Mouse (Mus musculus): Measurements from ENCODE around the gene Exo5.

The Exo5 gene

GRCm38 (mm10) chr4:120905644-120906043 lies 19.2 kb downstream of the Exo5 start:
- DNase-seq (ENCODE audit: low spot score in 2 of 2) = no peak

DNA sequence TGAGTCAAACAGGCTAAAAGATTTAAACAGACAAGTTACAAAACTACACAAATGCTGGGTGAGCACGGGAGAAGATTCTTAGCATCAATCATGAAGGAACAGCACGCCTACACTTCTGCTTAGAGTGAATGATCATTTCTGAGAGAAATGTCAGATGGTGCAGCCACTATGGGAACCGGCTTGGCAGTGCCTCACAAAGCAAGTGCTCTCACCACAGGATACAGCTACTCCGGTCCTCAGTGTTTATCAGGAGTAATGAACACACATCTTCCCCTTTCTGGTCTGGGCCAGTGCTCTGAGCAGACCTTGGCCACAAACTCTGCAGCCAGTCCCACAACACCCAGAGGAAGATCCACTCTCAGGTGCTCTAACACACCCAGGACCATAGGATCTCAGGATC lies 20.3 kb downstream of the Exo5 start:
- DNase-seq (ENCODE audit: low spot score in 2 of 2) = no peak

DNA sequence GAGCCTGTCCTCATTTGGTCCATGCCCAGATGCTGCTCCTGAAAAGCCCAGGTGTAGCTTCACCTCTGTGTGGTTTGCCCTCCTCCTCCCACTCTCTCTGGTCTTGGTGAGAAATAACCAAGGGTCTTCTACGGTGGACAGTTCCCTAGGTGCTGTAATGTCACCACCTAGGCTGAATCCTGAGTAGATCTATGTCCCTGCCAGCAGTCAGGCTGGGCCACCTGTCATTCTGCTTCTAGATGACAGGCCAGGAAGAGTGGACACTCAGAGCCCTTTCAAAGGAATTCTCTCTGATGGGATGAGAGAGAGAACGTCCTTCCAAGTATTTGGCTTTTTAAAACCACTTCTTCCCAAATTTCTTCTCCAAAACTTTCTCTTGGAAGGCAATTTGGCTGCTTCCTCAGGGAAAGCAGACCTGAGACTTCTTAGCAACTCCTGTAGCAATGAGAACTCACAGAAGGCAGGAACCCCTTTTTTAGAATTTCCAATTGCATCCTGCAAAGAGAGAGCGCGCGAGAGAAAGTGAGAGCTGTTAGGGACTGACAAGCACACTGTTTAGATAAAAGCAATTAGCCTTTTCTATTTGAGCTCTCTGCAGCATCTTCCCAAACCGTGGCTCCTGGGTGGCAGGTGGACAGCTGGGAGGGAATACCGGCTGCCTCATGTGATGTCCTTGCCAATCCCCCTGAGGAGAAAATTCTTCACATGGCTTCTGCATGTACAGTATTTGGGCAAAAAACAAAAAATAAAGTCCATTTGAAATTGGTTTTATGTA lies 28.8 kb downstream of the Exo5 start:
- no peak for DNase-seq (ENCODE audit: low spot score in 2 of 2)

- DNase-seq (ENCODE audit: low spot score in 2 of 2) = no peak
Observed at GRCm38 (mm10) chr4:120895226-120895625, 29.6 kb downstream of the Exo5 start.

- DNase-seq (ENCODE audit: low spot score in 2 of 2) = no peak
Observed at GRCm38 (mm10) chr4:120894584-120894983, 30.2 kb downstream of the Exo5 start.

- DNase-seq (ENCODE audit: low spot score in 2 of 2) = no peak
Observed at GRCm38 (mm10) chr4:120893656-120894401, 31.0 kb downstream of the Exo5 start.

DNA sequence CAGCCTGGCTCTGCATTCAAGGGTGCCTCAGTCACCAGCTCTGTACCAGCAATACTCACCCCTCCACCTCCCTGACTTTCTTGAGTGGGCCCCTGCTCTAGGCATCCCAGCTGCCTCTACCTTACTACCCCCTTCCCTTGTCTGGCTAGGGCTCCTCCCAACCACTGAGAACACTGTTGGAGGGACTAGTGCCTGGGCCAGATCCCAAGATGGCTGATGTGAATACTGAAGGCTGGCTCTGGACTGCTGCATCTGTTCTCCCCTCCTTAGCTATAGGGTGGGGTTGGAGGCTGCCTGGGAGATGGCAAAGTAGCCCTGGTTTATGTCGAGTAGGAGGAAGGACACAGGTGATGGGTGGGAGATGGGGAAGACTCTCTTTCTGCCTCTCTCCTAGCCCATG lies 32.3 kb downstream of the Exo5 start:
- no peak for DNase-seq (ENCODE audit: low spot score in 2 of 2)

DNA sequence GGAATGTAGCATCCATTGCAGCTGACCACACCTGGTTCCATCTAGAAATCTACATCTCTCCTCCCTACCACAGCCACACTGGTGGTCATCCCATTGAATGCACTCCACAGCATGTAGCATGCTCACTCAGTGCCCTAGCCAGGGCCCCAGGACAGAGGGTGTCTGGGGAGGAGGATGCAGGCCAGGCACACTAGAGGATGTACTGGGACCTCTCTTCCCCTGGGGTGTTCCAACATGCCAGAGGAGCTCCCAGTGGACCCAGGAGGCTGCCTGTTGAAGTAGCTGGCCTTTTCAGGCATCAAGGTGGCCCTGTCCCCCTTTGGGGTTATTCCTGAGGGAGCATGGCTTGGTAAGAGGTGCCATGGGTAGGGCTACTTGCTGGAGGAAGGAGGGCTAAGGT lies 32.9 kb downstream of the Exo5 start:
- DNase-seq (ENCODE audit: low spot score in 2 of 2) = no peak

- no peak for DNase-seq (ENCODE audit: low spot score in 2 of 2)
Observed at GRCm38 (mm10) chr4:120890754-120891440, 33.9 kb downstream of the Exo5 start.

DNA sequence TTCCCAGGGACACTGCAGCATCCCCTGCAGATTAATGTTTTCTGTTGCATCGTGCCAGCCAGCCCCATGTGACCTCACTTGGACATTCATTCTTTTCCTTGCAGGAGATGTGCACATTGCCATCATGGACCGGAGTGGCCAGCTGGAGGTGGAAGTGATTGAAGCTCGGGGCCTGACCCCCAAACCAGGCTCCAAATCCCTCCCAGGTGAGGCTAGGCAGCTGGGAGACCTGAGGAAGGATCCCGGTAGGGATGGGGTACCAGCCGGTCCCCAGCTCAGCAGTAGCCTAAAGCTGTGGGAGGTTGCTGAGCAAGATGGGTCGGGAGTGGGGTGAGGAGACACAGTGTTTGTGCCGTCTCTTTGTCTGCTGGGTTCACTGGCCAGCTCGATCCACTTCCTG lies 35.9 kb downstream of the Exo5 start:
- no peak for DNase-seq (ENCODE audit: low spot score in 2 of 2)

- peak in 1 of 2 experiments; percentile 40 for DNase-seq (ENCODE audit: low spot score in 2 of 2)
Observed at GRCm38 (mm10) chr4:120887381-120888112, 37.3 kb downstream of the Exo5 start.

DNA sequence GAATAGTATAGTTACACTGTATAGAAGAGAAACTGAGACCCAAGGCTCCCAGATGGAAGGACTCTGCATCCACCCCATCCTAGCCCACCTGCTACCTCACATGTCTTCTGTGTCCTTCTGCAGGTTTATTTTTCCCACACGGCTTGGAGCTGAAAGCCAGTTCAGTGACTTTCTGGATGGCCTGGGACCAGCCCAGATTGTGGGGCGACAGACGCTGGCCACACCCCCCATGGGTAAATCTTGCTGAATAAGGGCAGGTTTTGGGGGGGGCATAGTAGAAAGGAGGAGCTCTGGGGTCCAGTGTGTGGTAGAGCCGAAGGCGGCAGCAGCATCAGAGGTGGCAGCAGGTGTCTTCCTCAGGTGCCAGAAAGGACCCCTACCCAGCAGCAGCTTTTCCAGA lies 38.0 kb downstream of the Exo5 start:
- no peak for DNase-seq (ENCODE audit: low spot score in 2 of 2)

DNA sequence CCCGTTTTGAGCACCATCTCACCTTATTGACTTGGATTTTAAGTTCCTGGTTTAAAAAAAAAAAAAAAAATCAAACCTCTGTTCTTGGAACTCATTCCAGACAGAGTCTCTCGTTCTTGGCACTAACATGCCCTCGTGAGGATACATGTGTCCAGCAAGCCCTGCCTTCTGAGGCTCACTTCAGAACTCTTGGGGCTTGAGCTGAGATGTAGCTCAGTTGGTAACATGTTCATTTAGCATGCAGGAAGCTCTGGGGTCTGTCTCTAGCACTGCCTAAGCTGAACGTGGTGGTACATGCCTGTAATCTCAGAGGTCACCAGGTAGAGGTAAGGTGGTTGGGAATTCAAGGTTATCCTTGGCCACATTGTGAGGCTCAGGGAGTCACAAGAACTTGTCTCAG lies 38.7 kb downstream of the Exo5 start:
- DNase-seq (ENCODE audit: low spot score in 2 of 2) = no peak

DNA sequence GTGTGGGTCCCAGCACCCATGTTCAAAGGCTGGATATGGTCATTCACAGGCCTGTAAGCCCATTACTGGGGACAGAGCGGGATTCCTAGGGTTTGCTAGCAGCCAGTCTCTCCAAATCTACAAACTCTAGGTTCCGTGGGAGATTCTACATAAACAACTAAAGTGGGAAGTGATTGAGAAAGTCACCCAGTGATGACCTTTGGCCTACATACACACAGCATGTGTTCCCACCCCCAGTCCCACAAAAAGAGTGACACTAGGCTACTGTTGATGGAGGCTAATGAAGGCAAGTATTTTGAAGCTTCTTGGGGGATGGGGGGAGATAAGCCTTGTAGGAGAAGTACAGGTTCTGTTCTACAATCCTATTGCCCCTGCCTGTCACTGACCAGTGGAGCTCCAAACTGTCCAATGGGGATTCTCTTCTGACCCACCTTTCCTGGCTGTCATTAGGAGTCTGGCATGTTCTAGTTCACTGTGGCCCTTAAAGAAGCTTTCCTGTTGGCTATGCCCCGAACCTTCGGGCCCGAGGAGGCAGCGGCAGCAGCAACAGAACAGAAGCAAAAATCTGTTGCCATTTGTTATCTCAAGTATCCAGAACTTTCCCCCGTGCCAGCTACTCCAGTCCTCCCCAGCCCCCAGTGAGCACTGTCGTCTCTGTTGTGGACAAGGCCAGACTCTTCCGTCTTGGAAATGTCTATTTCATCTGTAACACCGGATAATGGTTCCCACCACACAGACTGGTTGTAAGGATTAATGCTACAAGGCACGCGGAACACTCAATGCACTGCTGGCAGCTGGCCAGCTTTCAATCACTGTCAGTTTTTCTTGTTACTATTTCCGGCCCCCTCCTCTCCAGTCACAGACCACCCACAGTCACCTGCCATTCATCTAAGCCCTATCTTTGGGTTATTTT lies 39.4 kb downstream of the Exo5 start:
- no peak for DNase-seq (ENCODE audit: low spot score in 2 of 2)

DNA sequence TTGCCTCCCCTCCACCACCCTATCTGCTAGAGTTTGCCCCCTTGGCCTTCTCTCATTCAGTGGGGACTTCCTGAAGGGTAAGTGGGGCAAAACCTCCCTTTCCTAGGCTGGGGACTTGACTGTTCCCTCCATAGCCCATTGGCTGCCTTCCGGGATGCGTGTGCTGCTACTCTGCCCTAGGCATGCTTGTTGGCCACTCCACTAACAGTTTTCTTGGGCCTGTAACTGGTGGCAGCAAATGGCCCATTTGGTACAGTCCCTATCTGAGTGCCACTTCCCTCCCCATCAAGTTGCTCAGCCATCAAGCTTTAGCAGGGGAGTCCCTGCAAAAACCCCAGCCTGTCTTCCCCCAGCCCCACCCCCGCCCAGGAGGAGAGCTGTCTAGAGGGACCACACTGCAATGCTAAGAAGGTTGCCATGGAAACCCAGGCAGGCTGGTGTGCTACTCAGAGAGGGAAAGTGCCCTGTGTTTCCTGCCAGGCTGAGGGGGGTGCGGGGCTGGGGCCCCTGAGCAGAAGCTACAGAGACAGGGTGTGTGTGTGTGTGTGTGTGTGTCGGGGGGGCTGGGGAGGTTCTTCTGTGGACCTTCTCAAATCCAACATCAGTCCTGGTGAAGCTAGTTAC lies 42.7 kb downstream of the Exo5 start:
- peak; percentile 35 to 53 for DNase-seq (ENCODE audit: low spot score in 2 of 2)

GRCm38 (mm10) chr4:120880731-120881432 lies 43.9 kb downstream of the Exo5 start:
- no peak for DNase-seq (ENCODE audit: low spot score in 2 of 2)

GRCm38 (mm10) chr4:120879386-120879785 lies 45.4 kb downstream of the Exo5 start:
- no peak for DNase-seq (ENCODE audit: low spot score in 2 of 2)

- DNase-seq (ENCODE audit: low spot score in 2 of 2) = no peak
Observed at GRCm38 (mm10) chr4:120878728-120879127, 46.1 kb downstream of the Exo5 start.

DNA sequence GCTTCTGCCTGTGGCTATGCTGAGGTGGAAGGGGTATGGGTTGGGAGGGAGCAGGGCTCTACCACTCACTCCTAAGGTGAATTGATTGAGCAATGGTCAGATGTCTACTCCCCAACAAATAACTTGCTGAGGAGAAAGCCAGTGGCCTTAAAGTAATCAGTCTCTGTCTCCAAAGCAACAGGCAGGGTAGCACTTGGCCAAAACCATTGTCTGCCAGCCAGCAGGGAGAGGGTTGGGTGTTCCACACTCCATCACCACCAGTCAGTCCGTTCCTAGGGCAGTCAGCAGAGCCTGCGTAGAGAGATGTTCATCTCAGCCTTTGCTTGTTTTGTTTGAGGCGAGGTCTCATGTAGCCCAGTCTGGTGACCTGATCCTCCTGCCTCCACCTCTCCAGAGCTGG lies 48.9 kb downstream of the Exo5 start:
- DNase-seq (ENCODE audit: low spot score in 2 of 2) = no peak
